Mouse (Mus musculus): ENCODE results near the gene Ptch1.

GRCm38 (mm10) chr13:63545291-63545690 is 28.1 kb downstream of the Ptch1 start:
- TF ChIP-seq CTCF (IDR thresholded peaks at IDR 0.05; ENCODE audit: low read depth) (no peak), EP300 (IDR thresholded peaks at IDR 0.05; ENCODE audit: low read depth) (no peak)

All from liver, postnatal 0 days (tissue).